Mouse (Mus musculus) neural tube, embryonic 12.5 days (tissue): Measurements from ENCODE around the gene Defb28. TPM values are rescaled to one million over a fixed set of nuclear protein-coding genes. Genes with fewer than 3 reads are reported as not detected.

ENCODE experiments used
- ATAC-seq: fragments of 200-750 bp; cut with Nextera tagmentation; 2 replicates; pipeline ENCODE4 v1.8.0; 2017; ENCODE audit warnings: low read depth, mild to moderate bottlenecking, moderate TSS enrichment, moderate library complexity; ENCODE audit not compliant: low FRiP score
- H3K27ac ChIP-seq: fragments of 300-500 bp; sonication (generic); 2 replicates; pipeline ENCODE4 v1.5.1; 2016
- H3K27me3 ChIP-seq: fragments of 300-500 bp; sonication (generic); replicated peaks from 2 replicates; pipeline ENCODE4 v1.6.1; 2016; ENCODE audit warnings: mild to moderate bottlenecking
- H3K36me3 ChIP-seq: fragments of 300-500 bp; sonication (generic); 2 replicates; pipeline ENCODE4 v1.6.1; 2016; ENCODE audit warnings: mild to moderate bottlenecking
- H3K4me1 ChIP-seq: fragments of 300-500 bp; sonication (generic); 2 replicates; pipeline ENCODE4 v1.6.1; 2016
- H3K4me2 ChIP-seq: fragments of 300-500 bp; sonication (generic); replicated peaks from 2 replicates; pipeline ENCODE4 v1.6.1; 2016; ENCODE audit warnings: mild to moderate bottlenecking
- H3K4me3 ChIP-seq: fragments of 300-500 bp; sonication (generic); 2 replicates; pipeline ENCODE4 v1.5.1; 2016
- H3K9ac ChIP-seq: fragments of 300-500 bp; sonication (generic); 2 replicates; pipeline ENCODE4 v1.6.1; 2016; ENCODE audit warnings: mild to moderate bottlenecking
- H3K9me3 ChIP-seq: fragments of 300-500 bp; sonication (generic); 2 replicates; pipeline ENCODE4 v1.6.1; 2016; ENCODE audit warnings: mild to moderate bottlenecking
- WGBS: fragments of 180-500 bp; shearing (Covaris S2); methylation state at CpG from one replicate; pipeline ENCODE4 v1.1.7; 2016; 5-methylcytosine and 5-hydroxymethylcytosine counted together
- polyA plus RNA-seq: library from polyadenylated mRNA; unstranded; fragments of >200 nt; fragmentation: Nextera tagmentation; extraction: Ambion mirVana; gene quantifications from 2 replicates; pipeline ENCODE4 v1.2.1, GENCODE M21; 2016

Gene Defb28
- not detected in 2 replicates for polyA plus RNA-seq

GRCm38 (mm10) chr2:152517981-152518380, at the start of gene Defb28:
Gene Defb28, plus strand, starts transcription at chr2:152518255.
- Histone ChIP-seq H3K9me3 (no peaks in the 10 kb centered on the region), H3K36me3 (no peaks in the 10 kb centered on the region), H3K9ac (no peak within 1 kb of the TSS), H3K4me2 (no peak within 1 kb of the TSS), H3K27ac (no peak within 1 kb of the TSS), H3K4me3 (no peak within 1 kb of the TSS), H3K4me1 (no peaks in the 10 kb centered on the region), H3K27me3 (no peaks in the 10 kb centered on the region)
- ATAC-seq = no peak
- 76% methylated on average over 4 of the region's 4 CpGs for WGBS

- Histone ChIP-seq H3K9me3 (no peaks in the 10 kb centered on the region), H3K4me1 (no peaks in the 10 kb centered on the region), H3K27me3 (no peaks in the 10 kb centered on the region), H3K27ac (no peak overlapping the region), H3K36me3 (no peaks in the 10 kb centered on the region), H3K4me3 (no peak overlapping the region), H3K9ac (no peak overlapping the region), H3K4me2 (no peak overlapping the region)
- WGBS = 37% methylated on average over 7 of the region's 7 CpGs
- no peak for ATAC-seq
Observed at GRCm38 (mm10) chr2:152470973-152471372, 47.1 kb upstream of the Defb28 start.

GRCm38 (mm10) chr2:152472434-152472833, 45.6 kb upstream of the Defb28 start:
- 37% methylated on average over 3 of the region's 3 CpGs for WGBS
- no peaks in the 10 kb centered on the region for H3K4me1 ChIP-seq
- no peaks in the 10 kb centered on the region for H3K27me3 ChIP-seq
- H3K36me3 ChIP-seq = no peaks in the 10 kb centered on the region
- no peaks in the 10 kb centered on the region for H3K9me3 ChIP-seq
- ATAC-seq = no peak
- H3K9ac ChIP-seq = no peak overlapping the region
- no peak overlapping the region for H3K4me2 ChIP-seq
- H3K27ac ChIP-seq = no peak overlapping the region
- H3K4me3 ChIP-seq = no peak overlapping the region

- no peak within 1 kb of the TSS for H3K27ac ChIP-seq
- no peak within 1 kb of the TSS for H3K4me2 ChIP-seq
- WGBS = 70% methylated on average over 2 of the region's 2 CpGs
- H3K9ac ChIP-seq = no peak within 1 kb of the TSS
- ATAC-seq = no peak
- no peaks in the 10 kb centered on the region for H3K4me1 ChIP-seq
- H3K27me3 ChIP-seq = no peaks in the 10 kb centered on the region
- H3K9me3 ChIP-seq = no peaks in the 10 kb centered on the region
- no peaks in the 10 kb centered on the region for H3K36me3 ChIP-seq
- no peak within 1 kb of the TSS for H3K4me3 ChIP-seq
Observed at GRCm38 (mm10) chr2:152476763-152477162, 41.3 kb upstream of the Defb28 start, which contains the start of gene Defb20. Gene Defb20, plus strand, starts transcription at chr2:152477063.

- Histone ChIP-seq H3K27me3 (no peaks in the 10 kb centered on the region), H3K4me3 (no peak overlapping the region), H3K9ac (no peak overlapping the region), H3K9me3 (no peaks in the 10 kb centered on the region), H3K4me1 (no peaks in the 10 kb centered on the region), H3K27ac (no peak overlapping the region), H3K36me3 (no peaks in the 10 kb centered on the region), H3K4me2 (no peak overlapping the region)
- ATAC-seq = no peak
- WGBS = 91% methylated on average over 3 of the region's 3 CpGs
Observed at GRCm38 (mm10) chr2:152480881-152481280, 37.2 kb upstream of the Defb28 start.

- Histone ChIP-seq H3K36me3 (no peaks in the 10 kb centered on the region), H3K4me2 (no peak overlapping the region), H3K9ac (no peak overlapping the region), H3K9me3 (no peaks in the 10 kb centered on the region), H3K4me3 (no peak overlapping the region), H3K27me3 (no peaks in the 10 kb centered on the region), H3K4me1 (no peaks in the 10 kb centered on the region), H3K27ac (no peak overlapping the region)
- ATAC-seq = no peak
- 90% methylated on average over 7 of the region's 7 CpGs for WGBS
Observed at GRCm38 (mm10) chr2:152481726-152482125, 36.3 kb upstream of the Defb28 start.

- no peak for ATAC-seq
- H3K4me1 ChIP-seq = no peaks in the 10 kb centered on the region
- H3K9me3 ChIP-seq = no peaks in the 10 kb centered on the region
- no peak overlapping the region for H3K4me3 ChIP-seq
- 78% methylated on average over 2 of the region's 2 CpGs for WGBS
- H3K27ac ChIP-seq = no peak overlapping the region
- no peaks in the 10 kb centered on the region for H3K27me3 ChIP-seq
- H3K9ac ChIP-seq = no peak overlapping the region
- H3K4me2 ChIP-seq = no peak overlapping the region
- no peaks in the 10 kb centered on the region for H3K36me3 ChIP-seq
Observed at GRCm38 (mm10) chr2:152487024-152487423, 31.0 kb upstream of the Defb28 start.

GRCm38 (mm10) chr2:152490038-152490437, 28.0 kb upstream of the Defb28 start, which contains the start of gene Defb22:
Gene Defb22, minus strand, starts transcription at chr2:152490138.
- H3K4me3 ChIP-seq = no peak within 1 kb of the TSS
- no peaks in the 10 kb centered on the region for H3K9me3 ChIP-seq
- H3K36me3 ChIP-seq = no peaks in the 10 kb centered on the region
- H3K4me2 ChIP-seq = no peak within 1 kb of the TSS
- no peak within 1 kb of the TSS for H3K9ac ChIP-seq
- no peaks in the 10 kb centered on the region for H3K4me1 ChIP-seq
- no peaks in the 10 kb centered on the region for H3K27me3 ChIP-seq
- no peak within 1 kb of the TSS for H3K27ac ChIP-seq
- ATAC-seq = no peak

- H3K4me2 ChIP-seq = no peak overlapping the region
- no peaks in the 10 kb centered on the region for H3K4me1 ChIP-seq
- no peaks in the 10 kb centered on the region for H3K27me3 ChIP-seq
- no peak overlapping the region for H3K4me3 ChIP-seq
- H3K27ac ChIP-seq = no peak overlapping the region
- H3K36me3 ChIP-seq = no peaks in the 10 kb centered on the region
- H3K9ac ChIP-seq = no peak overlapping the region
- 81% methylated on average over 6 of the region's 6 CpGs for WGBS
- no peak for ATAC-seq
- H3K9me3 ChIP-seq = no peaks in the 10 kb centered on the region
Observed at GRCm38 (mm10) chr2:152493151-152493550, 24.9 kb upstream of the Defb28 start.

GRCm38 (mm10) chr2:152498020-152498419, 20.0 kb upstream of the Defb28 start:
- ATAC-seq = no peak
- Histone ChIP-seq H3K9ac (no peak overlapping the region), H3K36me3 (no peaks in the 10 kb centered on the region), H3K27ac (no peak overlapping the region), H3K27me3 (no peaks in the 10 kb centered on the region), H3K9me3 (no peaks in the 10 kb centered on the region), H3K4me3 (no peak overlapping the region), H3K4me1 (no peaks in the 10 kb centered on the region), H3K4me2 (no peak overlapping the region)
- WGBS = 85% methylated on average over 6 of the region's 6 CpGs

GRCm38 (mm10) chr2:152500204-152500862, 17.7 kb upstream of the Defb28 start:
- no peak for ATAC-seq
- 83% methylated on average over 7 of the region's 7 CpGs for WGBS
- H3K27me3 ChIP-seq = no peaks in the 10 kb centered on the region

GRCm38 (mm10) chr2:152500863-152501229, 17.2 kb upstream of the Defb28 start:
- no peak overlapping the region for H3K27ac ChIP-seq
- H3K36me3 ChIP-seq = no peaks in the 10 kb centered on the region
- no peaks in the 10 kb centered on the region for H3K27me3 ChIP-seq
- WGBS = 81% methylated on average over 6 of the region's 6 CpGs
- no peak overlapping the region for H3K9ac ChIP-seq
- no peak overlapping the region for H3K4me2 ChIP-seq
- ATAC-seq = no peak
- H3K4me3 ChIP-seq = no peak overlapping the region
- no peaks in the 10 kb centered on the region for H3K9me3 ChIP-seq
- H3K4me1 ChIP-seq = no peaks in the 10 kb centered on the region

More at GRCm38 (mm10) chr2:152500204-152500862, 17.7 kb upstream of the Defb28 start:
- no peaks in the 10 kb centered on the region for H3K4me1 ChIP-seq
- H3K9me3 ChIP-seq = no peaks in the 10 kb centered on the region
- no peak overlapping the region for H3K4me2 ChIP-seq
- H3K9ac ChIP-seq = no peak overlapping the region
- no peak overlapping the region for H3K27ac ChIP-seq
- no peak overlapping the region for H3K4me3 ChIP-seq
- no peaks in the 10 kb centered on the region for H3K36me3 ChIP-seq

GRCm38 (mm10) chr2:152503950-152504349, 14.1 kb upstream of the Defb28 start:
- no peaks in the 10 kb centered on the region for H3K27me3 ChIP-seq
- H3K4me2 ChIP-seq = no peak overlapping the region
- no peak overlapping the region for H3K27ac ChIP-seq
- H3K4me3 ChIP-seq = no peak overlapping the region
- ATAC-seq = no peak
- no peak overlapping the region for H3K9ac ChIP-seq
- 90% methylated on average over 2 of the region's 2 CpGs for WGBS
- no peaks in the 10 kb centered on the region for H3K9me3 ChIP-seq
- H3K4me1 ChIP-seq = no peaks in the 10 kb centered on the region
- no peaks in the 10 kb centered on the region for H3K36me3 ChIP-seq
